ENCODE assay signal across 8 mouse cellular contexts in the genomic region with DNA sequence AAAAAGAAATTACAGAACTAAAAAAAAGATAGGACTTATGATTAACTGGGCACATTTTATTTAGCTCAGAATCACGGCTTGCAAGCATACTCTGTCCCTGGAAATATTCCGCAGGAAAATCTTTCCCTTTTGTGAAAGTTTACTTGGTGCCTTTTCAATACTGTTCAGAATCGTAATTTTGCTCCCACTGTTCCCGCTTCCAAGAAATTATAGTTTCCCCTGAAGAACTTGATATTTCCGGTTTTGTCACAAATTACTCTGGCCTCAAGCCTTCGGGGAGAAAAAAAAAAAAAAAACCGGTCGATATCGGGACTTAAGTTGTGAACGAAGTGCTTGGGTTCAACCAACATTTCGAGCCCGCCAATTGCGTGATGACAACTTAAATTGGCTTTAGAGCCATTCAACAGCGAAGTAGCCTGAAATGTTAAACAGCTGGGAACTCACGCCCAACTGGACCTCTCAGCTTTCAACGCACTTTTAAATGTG.
DNase-seq lines count a peak whose midpoint lies in the region; ATAC-seq and TF ChIP-seq lines count a peak whose summit lies in the region.

No protein-coding gene starts in this region.

- H3K4me1 ChIP-seq in ES-E14 (ENCODE audit: control insufficient read depth in 2 of 2, insufficient read depth in 2 of 2, low read length in 2 of 2, poor library complexity in 1 of 2): peaks cover 0 to 6% of the 10 kb centered on the region in 2 experiments; a peak in 2 of 4 replicates
- peaks cover 3% of the 10 kb centered on the region for H3K4me1 ChIP-seq in forebrain, embryonic 13.5 days
- no peaks in the 10 kb centered on the region for H3K4me1 ChIP-seq in intestine, postnatal 0 days (replicated peaks; ENCODE audit: control insufficient read depth, insufficient read depth, low read length)

- WGBS in forebrain, embryonic 13.5 days: under 1% methylated on average over 16 of the region's 16 CpGs
- 1% methylated on average over 16 of the region's 16 CpGs for WGBS in intestine, postnatal 0 days

- no peaks in the 10 kb centered on the region for H3K36me3 ChIP-seq in ES-E14 (ENCODE audit: control insufficient read depth, insufficient read depth, low read length, poor library complexity, severe bottlenecking)
- no peaks in the 10 kb centered on the region for H3K36me3 ChIP-seq in forebrain, embryonic 13.5 days (ENCODE audit: poor library complexity, severe bottlenecking)
- no peaks in the 10 kb centered on the region for H3K36me3 ChIP-seq in intestine, postnatal 0 days (ENCODE audit: control insufficient read depth, insufficient read depth)

- H3K4me3 ChIP-seq in ES-E14 (ENCODE audit: insufficient read depth in 1 of 2, low read depth in 1 of 2, low read length in 2 of 2, poor library complexity in 1 of 2, severe bottlenecking in 1 of 2): peak overlapping the region; percentile 52
- H3K4me3 ChIP-seq in forebrain, embryonic 13.5 days: peak overlapping the region; percentile 56
- peak overlapping the region; percentile 77 for H3K4me3 ChIP-seq in intestine, postnatal 0 days (ENCODE audit: low read depth, low read length)

- H3K9me3 ChIP-seq in ES-E14 (ENCODE audit: control insufficient read depth, insufficient read depth, low read depth, low read length): no peaks in the 10 kb centered on the region
- H3K9me3 ChIP-seq in forebrain, embryonic 13.5 days (replicated peaks): no peaks in the 10 kb centered on the region
- H3K9me3 ChIP-seq in intestine, postnatal 0 days (ENCODE audit: control insufficient read depth): no peaks in the 10 kb centered on the region

- 0 out of 2 replicates have a peak, but pooled peaks have one; percentile 7 for ATAC-seq in forebrain, embryonic 13.5 days
- ATAC-seq in intestine, postnatal 0 days: no peak
- ATAC-seq in megakaryocyte progenitor cell, adult 5-6 weeks (replicated peaks; ENCODE audit: poor library complexity): no peak

- H3K4me2 ChIP-seq in forebrain, embryonic 13.5 days: peak overlapping the region; percentile 61
- peak overlapping the region; percentile 71 for H3K4me2 ChIP-seq in intestine, postnatal 0 days (replicated peaks; ENCODE audit: low read depth)

- H3K9ac ChIP-seq in ES-E14 (ENCODE audit: insufficient read depth, low read depth, low read length, poor library complexity, severe bottlenecking): no peak overlapping the region
- peak overlapping the region; percentile 65 for H3K9ac ChIP-seq in forebrain, embryonic 13.5 days
- H3K9ac ChIP-seq in intestine, postnatal 0 days (ENCODE audit: low read depth, low read length): peak overlapping the region; percentile 62

- no peak for TF ChIP-seq CTCF in intestine, postnatal 0 days (IDR thresholded peaks at IDR 0.05; ENCODE audit: low read depth)

- DNase-seq in cerebellum, adult 18-20 months: peak; percentile 6 to 10
- DNase-seq in cerebellum, adult 9-10 months: no peak
- DNase-seq in ES-E14 (ENCODE audit: low read depth, low spot score): no peak
- peak; percentile 17 for DNase-seq in lung, postnatal 25 days (ENCODE audit: low spot score)
- DNase-seq in right cerebral cortex, postnatal 4 days: no peak

- in situ Hi-C loops in ES-E14 (cut with MboI; ENCODE audit: low sequenced_read_pairs in 2 of 2, unreplicated experiment in 2 of 2): no loop called here

- no peak overlapping the region for H3K27ac ChIP-seq in ES-E14 (ENCODE audit: insufficient read depth, low read depth, low read length, poor library complexity, severe bottlenecking)
- H3K27ac ChIP-seq in forebrain, embryonic 13.5 days: no peak overlapping the region
- H3K27ac ChIP-seq in intestine, postnatal 0 days (ENCODE audit: low read depth, low read length): peak overlapping the region; percentile 60; the same call in 1 of the 2 replicates

- peaks cover 4% of the 10 kb centered on the region; the same call in 1 of the 2 replicates for H3K27me3 ChIP-seq in forebrain, embryonic 13.5 days
- no peaks in the 10 kb centered on the region for H3K27me3 ChIP-seq in intestine, postnatal 0 days (replicated peaks; ENCODE audit: control insufficient read depth, insufficient read depth, low read length)

TF ChIP-seq in ES-E14, 5 proteins besides CTCF, POLR2A, EP300 and RAD21:
- TF ChIP-seq CHD2 (IDR thresholded peaks at IDR 0.05; ENCODE audit: low read depth, low read length): no peak
- 0 out of 2 replicates have a peak, but pooled peaks have one; percentile 30 for TF ChIP-seq ZNF384 (IDR thresholded peaks at IDR 0.05; ENCODE audit: low read depth, low read length)
TF ChIP-seq in ES-E14: peak in this region for 1.

Comparison
In these comparisons a context has a peak if more than half of its experiments do, and no peak if none do; other contexts are left out.
1. DNase-seq: peak in cerebellum, adult 18-20 months (2 of 2) and lung, postnatal 25 days (single experiment); none in cerebellum, adult 9-10 months (single experiment), ES-E14 (single experiment) and right cerebral cortex, postnatal 4 days (single experiment).
2. Peak in every context shown above with its lines, with median percentiles within 50 percentile points of each other: H3K4me3 ChIP-seq.